Mouse (Mus musculus): ENCODE results near the gene Slc9a6. TPM values are rescaled to one million over a fixed set of nuclear protein-coding genes. Genes with fewer than 3 reads are reported as not detected.

Gene Slc9a6
- polyA plus RNA-seq, 1 experiment from 2014 or later = 9.5 TPM

- Histone ChIP-seq H3K4me2 (ENCODE audit: low read length) (no peak overlapping the region), H3K27me3 (replicated peaks; ENCODE audit: control insufficient read depth, insufficient read depth, low read length) (no peaks in the 10 kb centered on the region), H3K9me3 (ENCODE audit: control insufficient read depth, low read length) (no peaks in the 10 kb centered on the region), H3K36me3 (ENCODE audit: control insufficient read depth, insufficient read depth, low read length) (no peaks in the 10 kb centered on the region), H3K9ac (ENCODE audit: low read length) (no peak overlapping the region), H3K4me1 (replicated peaks; ENCODE audit: control insufficient read depth, insufficient read depth, low read length) (no peaks in the 10 kb centered on the region), H3K27ac (ENCODE audit: low read depth) (no peak overlapping the region), H3K4me3 (ENCODE audit: low read depth, low read length) (no peak overlapping the region)
- DNase-seq (ENCODE audit: low spot score) = no peak
- ATAC-seq (replicated peaks; ENCODE audit: low FRiP score, low TSS enrichment, low read depth) = no peak
- 78% methylated on average over 6 of the region's 6 CpGs for whole genome bisulfite sequencing
Observed at GRCm38 (mm10) chrX:56677736-56678135, 68.2 kb downstream of the Slc9a6 start.

GRCm38 (mm10) chrX:56679066-56679465 lies 69.5 kb downstream of the Slc9a6 start:
- Histone ChIP-seq H3K4me1 (replicated peaks; ENCODE audit: control insufficient read depth, insufficient read depth, low read length) (no peaks in the 10 kb centered on the region), H3K36me3 (ENCODE audit: control insufficient read depth, insufficient read depth, low read length) (no peaks in the 10 kb centered on the region), H3K27ac (ENCODE audit: low read depth) (no peak overlapping the region), H3K4me2 (ENCODE audit: low read length) (no peak overlapping the region), H3K4me3 (ENCODE audit: low read depth, low read length) (no peak overlapping the region), H3K9me3 (ENCODE audit: control insufficient read depth, low read length) (no peaks in the 10 kb centered on the region), H3K9ac (ENCODE audit: low read length) (no peak overlapping the region), H3K27me3 (replicated peaks; ENCODE audit: control insufficient read depth, insufficient read depth, low read length) (no peaks in the 10 kb centered on the region)
- DNase-seq (ENCODE audit: low spot score) (no peak), ATAC-seq (replicated peaks; ENCODE audit: low FRiP score, low TSS enrichment, low read depth) (no peak)
- WGBS = 78% methylated on average over 6 of the region's 6 CpGs

- Histone ChIP-seq H3K27me3 (replicated peaks; ENCODE audit: control insufficient read depth, insufficient read depth, low read length) (no peaks in the 10 kb centered on the region), H3K36me3 (ENCODE audit: control insufficient read depth, insufficient read depth, low read length) (no peaks in the 10 kb centered on the region), H3K4me3 (ENCODE audit: low read depth, low read length) (no peak overlapping the region), H3K27ac (ENCODE audit: low read depth) (no peak overlapping the region), H3K9me3 (ENCODE audit: control insufficient read depth, low read length) (no peaks in the 10 kb centered on the region), H3K4me1 (replicated peaks; ENCODE audit: control insufficient read depth, insufficient read depth, low read length) (no peaks in the 10 kb centered on the region), H3K4me2 (ENCODE audit: low read length) (no peak overlapping the region), H3K9ac (ENCODE audit: low read length) (no peak overlapping the region)
- DNase-seq (ENCODE audit: low spot score) (no peak), ATAC-seq (replicated peaks; ENCODE audit: low FRiP score, low TSS enrichment, low read depth) (no peak)
- WGBS = 81% methylated on average over 1 of the region's 1 CpGs
Observed at GRCm38 (mm10) chrX:56682156-56682720, 72.7 kb downstream of the Slc9a6 start.

- DNase-seq (ENCODE audit: low spot score) (no peak), ATAC-seq (replicated peaks; ENCODE audit: low FRiP score, low TSS enrichment, low read depth) (no peak)
- H3K9ac ChIP-seq (ENCODE audit: low read length) = no peak overlapping the region
- no peak overlapping the region for H3K4me3 ChIP-seq (ENCODE audit: low read depth, low read length)
- no peaks in the 10 kb centered on the region for H3K27me3 ChIP-seq (replicated peaks; ENCODE audit: control insufficient read depth, insufficient read depth, low read length)
- no peaks in the 10 kb centered on the region for H3K4me1 ChIP-seq (replicated peaks; ENCODE audit: control insufficient read depth, insufficient read depth, low read length)
- WGBS = 87% methylated on average over 10 of the region's 10 CpGs
- H3K27ac ChIP-seq (ENCODE audit: low read depth) = no peak overlapping the region
- no peak overlapping the region for H3K4me2 ChIP-seq (ENCODE audit: low read length)
- no peaks in the 10 kb centered on the region for H3K9me3 ChIP-seq (ENCODE audit: control insufficient read depth, low read length)
- H3K36me3 ChIP-seq (ENCODE audit: control insufficient read depth, insufficient read depth, low read length) = no peaks in the 10 kb centered on the region
Observed at GRCm38 (mm10) chrX:56683521-56683920, 74.0 kb downstream of the Slc9a6 start.

- Histone ChIP-seq H3K27me3 (replicated peaks; ENCODE audit: control insufficient read depth, insufficient read depth, low read length) (no peaks in the 10 kb centered on the region), H3K9me3 (ENCODE audit: control insufficient read depth, low read length) (no peaks in the 10 kb centered on the region), H3K36me3 (ENCODE audit: control insufficient read depth, insufficient read depth, low read length) (no peaks in the 10 kb centered on the region), H3K27ac (ENCODE audit: low read depth) (no peak overlapping the region), H3K4me2 (ENCODE audit: low read length) (no peak overlapping the region), H3K4me1 (replicated peaks; ENCODE audit: control insufficient read depth, insufficient read depth, low read length) (no peaks in the 10 kb centered on the region), H3K9ac (ENCODE audit: low read length) (no peak overlapping the region), H3K4me3 (ENCODE audit: low read depth, low read length) (no peak overlapping the region)
- DNase-seq (ENCODE audit: low spot score) = no peak
- ATAC-seq (replicated peaks; ENCODE audit: low FRiP score, low TSS enrichment, low read depth) = no peak
- 77% methylated on average over 6 of the region's 6 CpGs for WGBS
Observed at GRCm38 (mm10) chrX:56692554-56692953, 83.0 kb downstream of the Slc9a6 start.

GRCm38 (mm10) chrX:56694539-56694938 lies 85.0 kb downstream of the Slc9a6 start:
- Histone ChIP-seq H3K4me3 (ENCODE audit: low read depth, low read length) (no peak overlapping the region), H3K27me3 (replicated peaks; ENCODE audit: control insufficient read depth, insufficient read depth, low read length) (no peaks in the 10 kb centered on the region), H3K9ac (ENCODE audit: low read length) (no peak overlapping the region), H3K4me2 (ENCODE audit: low read length) (no peak overlapping the region), H3K4me1 (replicated peaks; ENCODE audit: control insufficient read depth, insufficient read depth, low read length) (no peaks in the 10 kb centered on the region), H3K27ac (ENCODE audit: low read depth) (no peak overlapping the region), H3K36me3 (ENCODE audit: control insufficient read depth, insufficient read depth, low read length) (no peaks in the 10 kb centered on the region), H3K9me3 (ENCODE audit: control insufficient read depth, low read length) (no peaks in the 10 kb centered on the region)
- 73% methylated on average over 2 of the region's 2 CpGs for WGBS
- no peak for ATAC-seq (replicated peaks; ENCODE audit: low FRiP score, low TSS enrichment, low read depth)
- no peak for DNase-seq (ENCODE audit: low spot score)

GRCm38 (mm10) chrX:56697199-56697780 lies 87.7 kb downstream of the Slc9a6 start:
- H3K27me3 ChIP-seq (replicated peaks; ENCODE audit: control insufficient read depth, insufficient read depth, low read length) = no peaks in the 10 kb centered on the region
- H3K4me1 ChIP-seq (replicated peaks; ENCODE audit: control insufficient read depth, insufficient read depth, low read length) = no peaks in the 10 kb centered on the region
- no peaks in the 10 kb centered on the region for H3K36me3 ChIP-seq (ENCODE audit: control insufficient read depth, insufficient read depth, low read length)
- H3K27ac ChIP-seq (ENCODE audit: low read depth) = no peak overlapping the region
- no peak overlapping the region for H3K9ac ChIP-seq (ENCODE audit: low read length)
- 69% methylated on average over 6 of the region's 6 CpGs for WGBS
- H3K4me3 ChIP-seq (ENCODE audit: low read depth, low read length) = no peak overlapping the region
- H3K4me2 ChIP-seq (ENCODE audit: low read length) = no peak overlapping the region
- no peak for ATAC-seq (replicated peaks; ENCODE audit: low FRiP score, low TSS enrichment, low read depth)
- no peak for DNase-seq (ENCODE audit: low spot score)
- no peaks in the 10 kb centered on the region for H3K9me3 ChIP-seq (ENCODE audit: control insufficient read depth, low read length)

GRCm38 (mm10) chrX:56697886-56698285 lies 88.3 kb downstream of the Slc9a6 start:
- Histone ChIP-seq H3K36me3 (ENCODE audit: control insufficient read depth, insufficient read depth, low read length) (no peaks in the 10 kb centered on the region), H3K9me3 (ENCODE audit: control insufficient read depth, low read length) (no peaks in the 10 kb centered on the region), H3K27ac (ENCODE audit: low read depth) (no peak overlapping the region), H3K4me3 (ENCODE audit: low read depth, low read length) (no peak overlapping the region), H3K4me1 (replicated peaks; ENCODE audit: control insufficient read depth, insufficient read depth, low read length) (no peaks in the 10 kb centered on the region), H3K27me3 (replicated peaks; ENCODE audit: control insufficient read depth, insufficient read depth, low read length) (no peaks in the 10 kb centered on the region), H3K4me2 (ENCODE audit: low read length) (no peak overlapping the region), H3K9ac (ENCODE audit: low read length) (no peak overlapping the region)
- WGBS = 74% methylated on average over 4 of the region's 4 CpGs
- DNase-seq (ENCODE audit: low spot score) (no peak), ATAC-seq (replicated peaks; ENCODE audit: low FRiP score, low TSS enrichment, low read depth) (no peak)

- Histone ChIP-seq H3K4me2 (ENCODE audit: low read length) (no peak overlapping the region), H3K27me3 (replicated peaks; ENCODE audit: control insufficient read depth, insufficient read depth, low read length) (no peaks in the 10 kb centered on the region), H3K9ac (ENCODE audit: low read length) (no peak overlapping the region), H3K4me1 (replicated peaks; ENCODE audit: control insufficient read depth, insufficient read depth, low read length) (no peaks in the 10 kb centered on the region), H3K4me3 (ENCODE audit: low read depth, low read length) (no peak overlapping the region), H3K27ac (ENCODE audit: low read depth) (no peak overlapping the region), H3K9me3 (ENCODE audit: control insufficient read depth, low read length) (no peaks in the 10 kb centered on the region), H3K36me3 (ENCODE audit: control insufficient read depth, insufficient read depth, low read length) (no peaks in the 10 kb centered on the region)
- no peak for DNase-seq (ENCODE audit: low spot score)
- WGBS = 67% methylated on average over 3 of the region's 3 CpGs
- no peak for ATAC-seq (replicated peaks; ENCODE audit: low FRiP score, low TSS enrichment, low read depth)
Observed at GRCm38 (mm10) chrX:56701261-56701660, 91.7 kb downstream of the Slc9a6 start.

All from intestine, embryonic 14.5 days (tissue).